Comparison of ENCODE assay signal across 14 mouse cellular contexts in genomic region chr7:109195982-109196381, GRCm38 (mm10). TPM values are rescaled to one million over a fixed set of nuclear protein-coding genes. Genes with fewer than 3 reads are reported as not detected.
A peak's percentile ranks its signal among the peaks of the same experiment; 100 is the strongest.
DNase-seq lines count a peak whose midpoint lies in the region; ATAC-seq and TF ChIP-seq lines count a peak whose summit lies in the region.
"Had no signal": no experiment of that assay in that cellular context is flagged by ENCODE, and none has a peak within 500 bp of the region (broad histone marks: within the 10 kb centered on the region; RNA-seq: fewer than 3 reads in every experiment).

No protein-coding gene starts in this region.

- H3K4me1 ChIP-seq in kidney, embryonic 15.5 days, result peaks cover 33% of the 10 kb centered on the region
- peaks cover 46% of the 10 kb centered on the region for H3K4me1 ChIP-seq in limb, embryonic 12.5 days (replicated peaks)
- peaks cover 13% of the 10 kb centered on the region; the same call in 1 of the 2 replicates for H3K4me1 ChIP-seq in midbrain, postnatal 0 days (ENCODE audit: insufficient read depth, low read length)
- H3K4me1 ChIP-seq: liver, embryonic 13.5 days had no signal

- H3K27ac ChIP-seq in kidney, embryonic 15.5 days, result 0 out of 2 replicates have a peak overlapping the region, but pooled peaks have one; percentile 79
- 0 out of 2 replicates have a peak overlapping the region, but pooled peaks have one; percentile 80 for H3K27ac ChIP-seq in limb, embryonic 12.5 days
- H3K27ac ChIP-seq in midbrain, postnatal 0 days (ENCODE audit: low read depth, low read length), result peak overlapping the region; percentile 39; the same call in 1 of the 2 replicates
- H3K27ac ChIP-seq: liver, embryonic 13.5 days had no signal

- intact Hi-C loops in left cerebral cortex, postnatal 4 days (cut with DNase I), result no loop called here

- H3K27me3 ChIP-seq in kidney, embryonic 15.5 days, result peaks cover 11% of the 10 kb centered on the region
- H3K27me3 ChIP-seq in limb, embryonic 12.5 days, result no peaks in the 10 kb centered on the region
- H3K27me3 ChIP-seq in midbrain, postnatal 0 days (ENCODE audit: insufficient read depth, low read length), result no peaks in the 10 kb centered on the region
- H3K27me3 ChIP-seq: liver, embryonic 13.5 days had no signal

- H3K4me3 ChIP-seq in kidney, embryonic 15.5 days (replicated peaks), result no peak overlapping the region
- H3K4me3 ChIP-seq in limb, embryonic 12.5 days (replicated peaks), result no peak overlapping the region
- no peak overlapping the region for H3K4me3 ChIP-seq in midbrain, postnatal 0 days (ENCODE audit: low read depth, low read length)
- H3K4me3 ChIP-seq: liver, embryonic 13.5 days had no signal

- no peak for TF ChIP-seq CTCF in midbrain, postnatal 0 days (IDR thresholded peaks at IDR 0.05)

- no peak overlapping the region for H3K4me2 ChIP-seq in kidney, embryonic 15.5 days
- peak overlapping the region; percentile 35; the same call in 1 of the 2 replicates for H3K4me2 ChIP-seq in limb, embryonic 12.5 days
- H3K4me2 ChIP-seq in midbrain, postnatal 0 days (ENCODE audit: low read depth, low read length, poor library complexity, severe bottlenecking), result no peak overlapping the region
- H3K4me2 ChIP-seq: liver, embryonic 13.5 days had no signal

- 55% methylated on average over 6 of the region's 6 CpGs for WGBS in kidney, embryonic 15.5 days
- 40% methylated on average over 6 of the region's 6 CpGs for WGBS in limb, embryonic 12.5 days
- 29% methylated on average over 6 of the region's 6 CpGs for WGBS in midbrain, postnatal 0 days

- no peak for ATAC-seq in kidney, embryonic 15.5 days (replicated peaks; ENCODE audit: low FRiP score)
- ATAC-seq in limb, embryonic 12.5 days (ENCODE audit: insufficient number of reproducible peaks, insufficient read depth, low FRiP score, low TSS enrichment, low read depth), result no peak
- no peak for ATAC-seq in midbrain, postnatal 0 days (ENCODE audit: low FRiP score)
- ATAC-seq: activated CD4-positive, CD25-positive, alpha-beta regulatory T cell, adult 4 months had no signal

- H3K9me3 ChIP-seq in kidney, embryonic 15.5 days (replicated peaks), result no peaks in the 10 kb centered on the region
- no peaks in the 10 kb centered on the region for H3K9me3 ChIP-seq in limb, embryonic 12.5 days
- H3K9me3 ChIP-seq in midbrain, postnatal 0 days (ENCODE audit: low read length), result no peaks in the 10 kb centered on the region
- H3K9me3 ChIP-seq: liver, embryonic 13.5 days had no signal

- no peak overlapping the region for H3K9ac ChIP-seq in kidney, embryonic 15.5 days
- H3K9ac ChIP-seq in limb, embryonic 12.5 days (replicated peaks), result no peak overlapping the region
- no peak overlapping the region for H3K9ac ChIP-seq in midbrain, postnatal 0 days (replicated peaks; ENCODE audit: low read length, poor library complexity, severe bottlenecking)
- H3K9ac ChIP-seq: liver, embryonic 13.5 days had no signal

- DNase-seq in adrenal gland, postnatal 14 days, result peak; percentile 33
- DNase-seq in adrenal gland, adult 18-20 months (ENCODE audit: low spot score in 2 of 2), result no peak
- DNase-seq in kidney, postnatal 14 days, result no peak
- no peak for DNase-seq in midbrain, postnatal 0 days (ENCODE audit: low spot score)
- DNase-seq in cerebellum, adult 11 months, result no peak
- no peak for DNase-seq in left cerebral cortex, postnatal 4 days
- DNase-seq: cerebellum, adult 9-11 months; heart, postnatal 10 days; liver, embryonic 13.5 days; right cerebral cortex, postnatal 14 days; thymus, postnatal 36 days had no signal

- H3K36me3 ChIP-seq in kidney, embryonic 15.5 days, result no peaks in the 10 kb centered on the region
- H3K36me3 ChIP-seq in limb, embryonic 12.5 days, result no peaks in the 10 kb centered on the region
- no peaks in the 10 kb centered on the region for H3K36me3 ChIP-seq in midbrain, postnatal 0 days (ENCODE audit: insufficient read depth, low read length)
- H3K36me3 ChIP-seq: liver, embryonic 13.5 days had no signal

RNA-seq across cellular contexts. Expression of gene Lmo1, which starts 21.0 kb away (rescaled TPM):
- 7.4 and 10.2 TPM in 2 replicates for total RNA-seq in adrenal gland, postnatal 14 days (2021)
- 1 to 10 TPM; 2.8 to 7.6 TPM for total RNA-seq in adrenal gland, adult 18-20 months (2021)
- 8.9 and 9.0 TPM in 2 replicates for polyA plus RNA-seq in kidney, embryonic 15.5 days (2015; fragmentation: Nextera tagmentation; extraction: Ambion mirVana)
- 13.6 and 15.1 TPM in 2 replicates for polyA plus RNA-seq in limb, embryonic 12.5 days (2016; fragmentation: Nextera tagmentation; extraction: Ambion mirVana)
- total RNA-seq in midbrain, postnatal 0 days (2014; rRNA removed), result 109 and 117 TPM in 2 replicates
- polyA plus RNA-seq in midbrain, postnatal 0 days (2015; fragmentation: Nextera tagmentation; extraction: Ambion mirVana), result 109 and 121 TPM in 2 replicates
- total RNA-seq in left cerebral cortex, postnatal 4 days (2021), result 10 to 100 TPM; 46.0 to 48.5 TPM
- polyA plus RNA-seq: activated CD4-positive, CD25-positive, alpha-beta regulatory T cell, adult 4 months had no signal
